Mouse (Mus musculus) forebrain, embryonic 11.5 days (tissue): ENCODE measurements around the gene Gpr61. TPM values are rescaled to one million over a fixed set of nuclear protein-coding genes. Genes with fewer than 3 reads are reported as not detected.

ENCODE experiments used
- ATAC-seq: fragments of 200-750 bp; cut with Nextera tagmentation; replicated peaks from 2 replicates; pipeline ENCODE4 v1.8.0; 2017; ENCODE audit warnings: moderate TSS enrichment; ENCODE audit not compliant: low FRiP score
- DNase-seq: peaks from one replicate; pipeline ENCODE4 v3.0.0-alpha.2; 2017; ENCODE audit warnings: low spot score
- H3K27ac ChIP-seq: fragments of 300-500 bp; sonication (generic); 2 replicates; pipeline ENCODE4 v1.5.1; 2014; ENCODE audit warnings: low read depth, low read length
- H3K27me3 ChIP-seq: fragments of 300-500 bp; sonication (generic); 2 replicates; pipeline ENCODE4 v1.6.1; 2014; ENCODE audit warnings: mild to moderate bottlenecking, low read length, mixed read lengths; ENCODE audit not compliant: control insufficient read depth, insufficient read depth
- H3K36me3 ChIP-seq: fragments of 300-500 bp; sonication (generic); 2 replicates; pipeline ENCODE4 v1.6.1; 2014; ENCODE audit warnings: mild to moderate bottlenecking, low read length, moderate library complexity, mixed read lengths; ENCODE audit not compliant: control insufficient read depth, insufficient read depth
- H3K4me1 ChIP-seq: fragments of 300-500 bp; sonication (generic); replicated peaks from 2 replicates; pipeline ENCODE4 v1.6.1; 2014; ENCODE audit warnings: low read length, mixed read lengths; ENCODE audit not compliant: control insufficient read depth, insufficient read depth
- H3K4me2 ChIP-seq: fragments of 300-500 bp; sonication (generic); 2 replicates; pipeline ENCODE4 v1.6.1; 2014; ENCODE audit warnings: low read depth, mild to moderate bottlenecking, low read length, moderate library complexity, mixed read lengths; ENCODE audit not compliant: severe bottlenecking
- H3K4me3 ChIP-seq: fragments of 300-500 bp; sonication (generic); 2 replicates; pipeline ENCODE4 v1.5.1; 2014; ENCODE audit warnings: low read depth, low read length
- H3K9ac ChIP-seq: fragments of 300-500 bp; sonication (generic); 2 replicates; pipeline ENCODE4 v1.6.1; 2014; ENCODE audit warnings: low read length
- H3K9me3 ChIP-seq: fragments of 300-500 bp; sonication (generic); 2 replicates; pipeline ENCODE4 v1.6.1; 2016; ENCODE audit warnings: low read length, mixed read lengths; ENCODE audit not compliant: control insufficient read depth
- WGBS: fragments of 180-500 bp; shearing (Covaris S2); extraction: QIAGEN DNeasy Blood & Tissue Kit; methylation state at CpG from one replicate; pipeline ENCODE4 v1.1.7; 2014; 5-methylcytosine and 5-hydroxymethylcytosine counted together
- polyA plus RNA-seq: library from polyadenylated mRNA; unstranded; fragments of >200 nt; fragmentation: Nextera tagmentation; extraction: Ambion mirVana; gene quantifications from 2 replicates; pipeline ENCODE4 v1.2.1, GENCODE M21; 2014

Gene Gpr61
- polyA plus RNA-seq, 1 experiment from 2014 or later: 0.32 TPM

DNA sequence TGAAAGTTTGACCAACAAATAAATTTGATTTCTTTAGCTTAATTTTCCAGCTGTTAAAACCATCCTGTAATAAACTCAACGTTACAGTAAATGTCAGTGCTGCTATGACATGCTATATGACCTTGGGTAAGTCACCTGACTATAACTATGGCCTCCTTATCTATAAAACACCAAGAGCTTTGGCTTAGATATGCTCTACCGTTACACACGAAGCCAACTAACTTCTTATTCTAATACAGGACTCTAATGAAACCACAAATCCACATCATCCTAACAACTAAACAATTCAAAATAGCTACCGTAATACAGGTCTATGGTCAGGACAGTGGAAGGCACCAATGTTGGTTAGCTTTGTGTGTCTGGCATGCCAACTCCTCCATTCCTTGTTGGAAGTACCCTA lies 24.9 kb downstream of the Gpr61 start:
- Histone ChIP-seq H3K27me3 (no peaks in the 10 kb centered on the region), H3K4me1 (no peaks in the 10 kb centered on the region; the same call in 1 of the 2 replicates), H3K36me3 (no peaks in the 10 kb centered on the region), H3K4me2 (no peak overlapping the region), H3K4me3 (no peak overlapping the region), H3K27ac (no peak overlapping the region), H3K9ac (no peak overlapping the region), H3K9me3 (no peaks in the 10 kb centered on the region)
- WGBS: 92% methylated on average over 4 of the region's 4 CpGs
- no peak for ATAC-seq
- DNase-seq: no peak

- 92% methylated on average over 4 of the region's 4 CpGs for WGBS
- Histone ChIP-seq H3K27ac (no peak overlapping the region), H3K36me3 (no peaks in the 10 kb centered on the region), H3K27me3 (no peaks in the 10 kb centered on the region), H3K4me3 (no peak overlapping the region), H3K9me3 (no peaks in the 10 kb centered on the region), H3K4me2 (no peak overlapping the region), H3K9ac (no peak overlapping the region), H3K4me1 (no peaks in the 10 kb centered on the region; the same call in 1 of the 2 replicates)
- DNase-seq (no peak), ATAC-seq (no peak)
These were observed 25.3 kb downstream of the Gpr61 start for GRCm38 (mm10) chr3:108129367-108129766.

GRCm38 (mm10) chr3:108128520-108128919 lies 26.2 kb downstream of the Gpr61 start:
- no peaks in the 10 kb centered on the region; the same call in 1 of the 2 replicates for H3K4me1 ChIP-seq
- WGBS: 81% methylated on average over 5 of the region's 5 CpGs
- no peak overlapping the region for H3K9ac ChIP-seq
- H3K27ac ChIP-seq: no peak overlapping the region
- no peaks in the 10 kb centered on the region for H3K36me3 ChIP-seq
- no peak for DNase-seq
- H3K4me3 ChIP-seq: no peak overlapping the region
- H3K4me2 ChIP-seq: no peak overlapping the region
- no peak for ATAC-seq
- H3K9me3 ChIP-seq: no peaks in the 10 kb centered on the region
- H3K27me3 ChIP-seq: no peaks in the 10 kb centered on the region

- no peaks in the 10 kb centered on the region for H3K27me3 ChIP-seq
- no peak for DNase-seq
- no peak overlapping the region for H3K27ac ChIP-seq
- H3K36me3 ChIP-seq: no peaks in the 10 kb centered on the region; the same call in 1 of the 2 replicates
- no peaks in the 10 kb centered on the region for H3K9me3 ChIP-seq
- H3K9ac ChIP-seq: no peak overlapping the region
- no peaks in the 10 kb centered on the region; the same call in 1 of the 2 replicates for H3K4me1 ChIP-seq
- no peak for ATAC-seq
- no peak overlapping the region for H3K4me3 ChIP-seq
- 91% methylated on average over 3 of the region's 3 CpGs for whole genome bisulfite sequencing
- no peak overlapping the region for H3K4me2 ChIP-seq
These were observed 28.4 kb downstream of the Gpr61 start for GRCm38 (mm10) chr3:108126327-108126726.

DNA sequence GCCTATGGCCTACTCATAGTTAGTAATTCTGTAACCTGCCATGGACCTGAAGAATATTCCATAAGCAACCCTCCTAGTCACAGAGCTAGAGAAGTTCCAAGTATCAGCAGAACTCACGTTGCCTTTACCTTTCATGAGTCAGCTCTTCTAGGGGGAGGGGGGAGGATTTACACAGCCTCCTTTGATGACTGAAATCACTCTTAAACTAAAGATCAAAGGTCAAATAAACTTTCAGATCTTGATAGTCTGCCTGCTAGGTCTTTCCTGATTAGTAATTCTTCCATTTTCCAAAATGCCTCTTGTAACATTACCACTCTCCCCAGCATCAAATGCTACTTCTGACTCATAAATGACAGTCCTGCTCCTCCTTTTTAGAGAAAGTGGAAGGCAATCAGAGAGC lies 30.6 kb downstream of the Gpr61 start:
- WGBS: 75% methylated on average over 1 of the region's 1 CpGs
- Histone ChIP-seq H3K27ac (no peak overlapping the region), H3K4me3 (no peak overlapping the region), H3K36me3 (no peaks in the 10 kb centered on the region; the same call in 1 of the 2 replicates), H3K27me3 (no peaks in the 10 kb centered on the region), H3K9me3 (no peaks in the 10 kb centered on the region), H3K4me2 (no peak overlapping the region), H3K4me1 (no peaks in the 10 kb centered on the region), H3K9ac (no peak overlapping the region)
- DNase-seq (no peak), ATAC-seq (no peak)

- WGBS: 95% methylated on average over 5 of the region's 5 CpGs
- Histone ChIP-seq H3K36me3 (no peaks in the 10 kb centered on the region; the same call in 1 of the 2 replicates), H3K4me2 (no peak overlapping the region), H3K9me3 (no peaks in the 10 kb centered on the region), H3K27me3 (no peaks in the 10 kb centered on the region), H3K4me1 (no peaks in the 10 kb centered on the region), H3K9ac (no peak overlapping the region), H3K4me3 (no peak overlapping the region), H3K27ac (no peak overlapping the region)
- DNase-seq (no peak), ATAC-seq (no peak)
These were observed 31.4 kb downstream of the Gpr61 start for GRCm38 (mm10) chr3:108123242-108123641.

DNA sequence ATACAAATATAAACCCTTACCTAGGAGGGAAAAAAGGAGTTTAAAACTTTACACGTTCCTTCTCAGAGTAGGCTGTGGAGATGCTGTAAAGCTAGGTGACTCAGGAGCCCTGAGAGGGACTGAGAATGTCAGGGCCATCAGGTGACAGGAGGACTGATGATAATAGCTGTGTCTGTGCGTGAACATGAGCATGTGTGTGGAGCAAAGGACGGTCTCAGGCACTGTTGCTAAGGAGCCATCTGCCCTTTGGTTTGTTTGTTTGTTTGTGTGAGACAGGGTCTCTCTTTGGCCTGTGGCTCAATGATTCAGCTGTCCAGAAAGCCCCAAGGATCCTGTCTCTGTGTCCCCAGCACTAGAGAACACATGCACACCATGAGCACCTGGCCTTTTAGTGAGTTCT lies 33.6 kb downstream of the Gpr61 start:
- DNase-seq (no peak), ATAC-seq (no peak)
- Histone ChIP-seq H3K27ac (no peak overlapping the region), H3K4me3 (no peak overlapping the region), H3K27me3 (no peaks in the 10 kb centered on the region), H3K9ac (no peak overlapping the region), H3K4me1 (no peaks in the 10 kb centered on the region), H3K36me3 (no peaks in the 10 kb centered on the region; the same call in 1 of the 2 replicates), H3K9me3 (no peaks in the 10 kb centered on the region), H3K4me2 (no peak overlapping the region)
- WGBS: 96% methylated on average over 3 of the region's 3 CpGs

- no peak overlapping the region for H3K4me2 ChIP-seq
- no peak for ATAC-seq
- H3K27ac ChIP-seq: no peak overlapping the region
- no peaks in the 10 kb centered on the region for H3K27me3 ChIP-seq
- no peak overlapping the region for H3K4me3 ChIP-seq
- H3K9ac ChIP-seq: no peak overlapping the region
- DNase-seq: no peak
- H3K36me3 ChIP-seq: peaks cover 3% of the 10 kb centered on the region; the same call in 1 of the 2 replicates
- WGBS: 87% methylated on average over 6 of the region's 6 CpGs
- no peaks in the 10 kb centered on the region for H3K9me3 ChIP-seq
- H3K4me1 ChIP-seq: no peaks in the 10 kb centered on the region
These were observed 37.2 kb downstream of the Gpr61 start for GRCm38 (mm10) chr3:108117465-108117864.

GRCm38 (mm10) chr3:108113591-108114289 lies 40.9 kb downstream of the Gpr61 start:
- no peak overlapping the region for H3K4me2 ChIP-seq
- WGBS: 94% methylated on average over 7 of the region's 7 CpGs
- DNase-seq (no peak), ATAC-seq (no peak)
- H3K4me1 ChIP-seq: no peaks in the 10 kb centered on the region
- peaks cover 5% of the 10 kb centered on the region; the same call in 1 of the 2 replicates for H3K36me3 ChIP-seq
- H3K9me3 ChIP-seq: no peaks in the 10 kb centered on the region
- no peak overlapping the region for H3K9ac ChIP-seq
- no peak overlapping the region for H3K27ac ChIP-seq
- no peak overlapping the region for H3K4me3 ChIP-seq
- no peaks in the 10 kb centered on the region for H3K27me3 ChIP-seq
